Mouse (Mus musculus) CH12.LX (cell line): ENCODE measurements around the gene Ankrd66. TPM values are rescaled to one million over a fixed set of nuclear protein-coding genes. Genes with fewer than 3 reads are reported as not detected.

Experiments used
- DNase-seq: peaks from one replicate; pipeline ENCODE4 v3.0.0-alpha.2; 2013; ENCODE audit errors: extremely low read depth
- H3K27ac ChIP-seq: 2 replicates; pipeline ENCODE4 v1.5.1; 2012; ENCODE audit warnings: low read depth, mild to moderate bottlenecking, control low read depth, moderate library complexity; ENCODE audit not compliant: insufficient read depth
- H3K27me3 ChIP-seq: replicated peaks from 2 replicates; pipeline ENCODE3; 2012; ENCODE audit warnings: inconsistent platforms
- H3K36me3 ChIP-seq, 2 experiments: replicated peaks in 1 of 2; 2 replicates each; pipeline versions ENCODE3 to v1.6.1; 2012; ENCODE audit warnings: inconsistent platforms in 1 of 2, low read length in 1 of 2, mild to moderate bottlenecking in 1 of 2, mixed read lengths in 1 of 2, moderate library complexity in 1 of 2; ENCODE audit not compliant: control insufficient read depth in 1 of 2, insufficient read depth in 1 of 2
- H3K4me1 ChIP-seq, 2 experiments: 2 replicates each; pipeline ENCODE4 v1.6.1; 2012; ENCODE audit warnings: inconsistent platforms in 1 of 2, moderate library complexity in 1 of 2; ENCODE audit not compliant: insufficient read depth in 2 of 2, control insufficient read depth in 1 of 2
- H3K4me2 ChIP-seq: 2 replicates; pipeline ENCODE4 v1.6.1; 2012; ENCODE audit warnings: low read depth, mild to moderate bottlenecking, control low read depth; ENCODE audit not compliant: poor library complexity, insufficient read depth, severe bottlenecking
- H3K4me3 ChIP-seq, 3 experiments: fragments of 150-350 bp in 1 of 3; sonication (generic) in 1 of 3; replicated peaks in 1 of 3; 2 replicates each; pipeline versions ENCODE3 to v1.5.1; 2011 to 2012; ENCODE audit warnings: low read depth in 2 of 3, low read length in 2 of 3, mild to moderate bottlenecking in 2 of 3, moderate library complexity in 2 of 3, control low read depth in 1 of 3, improper control_type of control experiment in 1 of 3, inconsistent platforms in 1 of 3, mixed read lengths in 1 of 3; ENCODE audit not compliant: poor library complexity in 1 of 3
- H3K79me2 ChIP-seq: replicated peaks from 2 replicates; pipeline ENCODE4 v1.6.1; 2012; ENCODE audit warnings: mild to moderate bottlenecking, moderate library complexity; ENCODE audit not compliant: control insufficient read depth, poor library complexity, insufficient read depth, severe bottlenecking; ENCODE audit errors: extremely low read depth
- H3K9ac ChIP-seq: 2 replicates; pipeline ENCODE4 v1.6.1; 2012; ENCODE audit warnings: low read depth, mild to moderate bottlenecking, control low read depth, moderate library complexity; ENCODE audit not compliant: insufficient read depth
- H3K9me3 ChIP-seq: replicated peaks from 2 replicates; pipeline ENCODE3; 2012; ENCODE audit warnings: low read length, inconsistent platforms, mixed read lengths
- CHD2 ChIP-seq: IDR thresholded peaks from 2 replicates; pipeline ENCODE4 v1.6.1; 2011; ENCODE audit warnings: low read length, improper control_type of control experiment
- CTCF ChIP-seq, 2 experiments: IDR thresholded peaks in 1 of 2; conservative IDR thresholded peaks in 1 of 2; 2 replicates each; pipeline ENCODE4 v1.5.1; 2011 to 2012; ENCODE audit warnings: low read depth in 2 of 2, low read length in 2 of 2, improper control_type of control experiment in 1 of 2, inconsistent platforms in 1 of 2, mild to moderate bottlenecking in 1 of 2, moderate library complexity in 1 of 2
- ELF1 ChIP-seq: IDR thresholded peaks from 2 replicates; pipeline ENCODE4 v1.6.1; 2014; ENCODE audit warnings: low read depth, mild to moderate bottlenecking, inconsistent platforms, low read length, improper control_type of control experiment
- EP300 ChIP-seq: IDR thresholded peaks from 2 replicates; pipeline ENCODE4 v1.6.1; 2011; ENCODE audit warnings: low read length, improper control_type of control experiment
- HCFC1 ChIP-seq: IDR thresholded peaks from 2 replicates; pipeline ENCODE4 v1.6.1; 2012; ENCODE audit warnings: low read depth, mild to moderate bottlenecking, inconsistent platforms, low read length, improper control_type of control experiment
- JUN ChIP-seq: IDR thresholded peaks from 2 replicates; pipeline ENCODE4 v1.6.1; 2011; ENCODE audit warnings: low read depth, mild to moderate bottlenecking, low read length, improper control_type of control experiment, moderate library complexity; ENCODE audit not compliant: insufficient read depth
- JUND ChIP-seq: conservative IDR thresholded peaks from 2 replicates; pipeline ENCODE4 v1.6.1; 2011; ENCODE audit warnings: low read depth, low read length, improper control_type of control experiment
- KAT2A ChIP-seq: IDR thresholded peaks from 2 replicates; pipeline ENCODE4 v1.6.1; 2012; ENCODE audit warnings: low read length, improper control_type of control experiment, inconsistent platforms; ENCODE audit not compliant: insufficient replicate concordance
- MAFK ChIP-seq: IDR thresholded peaks from 2 replicates; pipeline ENCODE4 v1.6.1; 2011; ENCODE audit warnings: low read length, improper control_type of control experiment; ENCODE audit not compliant: insufficient replicate concordance
- MAX ChIP-seq: IDR thresholded peaks from 2 replicates; pipeline ENCODE4 v1.6.1; 2011; ENCODE audit warnings: low read length, improper control_type of control experiment
- MXI1 ChIP-seq: IDR thresholded peaks from 2 replicates; pipeline ENCODE4 v1.6.1; 2011; ENCODE audit warnings: mild to moderate bottlenecking, low read depth, low read length, improper control_type of control experiment
- NELFE ChIP-seq: IDR thresholded peaks from 2 replicates; pipeline ENCODE4 v1.6.1; 2011; ENCODE audit warnings: low read depth, low read length, improper control_type of control experiment
- NRF1 ChIP-seq: IDR thresholded peaks from 2 replicates; pipeline ENCODE4 v1.6.1; 2014; ENCODE audit warnings: low read depth, mild to moderate bottlenecking, inconsistent platforms, low read length, improper control_type of control experiment, moderate library complexity
- PAX5 ChIP-seq: IDR thresholded peaks from 2 replicates; pipeline ENCODE4 v1.6.1; 2012; ENCODE audit warnings: low read length, inconsistent platforms, mixed read lengths
- POLR2A ChIP-seq: IDR thresholded peaks from 2 replicates; pipeline ENCODE4 v1.6.1; 2011; ENCODE audit warnings: low read depth, mild to moderate bottlenecking, improper control_type of control experiment, low read length
- POLR2AphosphoS2 ChIP-seq: IDR thresholded peaks from 2 replicates; pipeline ENCODE4 v1.6.1; 2011; ENCODE audit warnings: low read depth, low read length, improper control_type of control experiment
- RAD21 ChIP-seq: IDR thresholded peaks from 2 replicates; pipeline ENCODE4 v1.6.1; 2011; ENCODE audit warnings: low read depth, mild to moderate bottlenecking, low read length, improper control_type of control experiment, moderate library complexity
- SIN3A ChIP-seq: IDR thresholded peaks from 2 replicates; pipeline ENCODE4 v1.6.1; 2012; ENCODE audit warnings: low read length, improper control_type of control experiment, inconsistent platforms
- SMC3 ChIP-seq: IDR thresholded peaks from 2 replicates; pipeline ENCODE4 v1.6.1; 2011; ENCODE audit warnings: low read depth, low read length, improper control_type of control experiment
- TBP ChIP-seq: conservative IDR thresholded peaks from 2 replicates; pipeline ENCODE4 v1.6.1; 2011; ENCODE audit warnings: low read depth, low read length, improper control_type of control experiment
- TCF12 ChIP-seq: IDR thresholded peaks from 2 replicates; pipeline ENCODE4 v1.6.1; 2014; ENCODE audit warnings: low read depth, mild to moderate bottlenecking, inconsistent platforms, low read length, improper control_type of control experiment
- USF1 ChIP-seq: IDR thresholded peaks from 2 replicates; pipeline ENCODE4 v1.6.1; 2014; ENCODE audit warnings: low read depth, mild to moderate bottlenecking, inconsistent platforms, low read length, improper control_type of control experiment
- USF2 ChIP-seq: conservative IDR thresholded peaks from 2 replicates; pipeline ENCODE4 v1.6.1; 2011; ENCODE audit warnings: low read depth, low read length, improper control_type of control experiment
- ZC3H11A ChIP-seq: IDR thresholded peaks from 2 replicates; pipeline ENCODE4 v1.6.1; 2012; ENCODE audit warnings: low read depth, mild to moderate bottlenecking, inconsistent platforms, low read length, improper control_type of control experiment
- ZMIZ1 ChIP-seq: IDR thresholded peaks from 2 replicates; pipeline ENCODE4 v1.6.1; 2012; ENCODE audit warnings: low read depth, mild to moderate bottlenecking, inconsistent platforms, low read length, improper control_type of control experiment
- dilution Hi-C: fragments of 300-500 bp; cut with MboI; formaldehyde crosslinking; loops from 2 replicates; pipeline ENCODE4 v1.14.3; 2020; ENCODE audit warnings: low sequenced_read_pairs; ENCODE audit not compliant: extremely low pct_unique_long_range_greater_than_20kb, extremely low pct_ligation_motif_present
- in situ Hi-C: fragments of 300-500 bp; cut with MboI; formaldehyde crosslinking; loops from 3 replicates; pipeline ENCODE4 v1.14.3; 2019; ENCODE audit warnings: low sequenced_read_pairs, low pct_ligation_motif_present, low pct_unique_long_range_greater_than_20kb, mixed read lengths
- polyA plus RNA-seq: library from polyadenylated mRNA; unstranded; fragments of >175 nt; gene quantifications from 2 replicates; pipeline ENCODE4 v1.2.1, GENCODE M21; 2012; ENCODE audit warnings: low read depth; ENCODE audit not compliant: insufficient read length
- total RNA-seq, 2 experiments: library from RNA; depleted of rRNA; stranded (reverse); fragments of 300-350 nt in 1 of 2; fragments of >200 nt in 1 of 2; gene quantifications; 2 replicates each; pipeline ENCODE4 v1.2.3; 2012 to 2014

Ankrd66 gene
- total and polyA plus RNA-seq, 3 experiments, result not detected

DNA sequence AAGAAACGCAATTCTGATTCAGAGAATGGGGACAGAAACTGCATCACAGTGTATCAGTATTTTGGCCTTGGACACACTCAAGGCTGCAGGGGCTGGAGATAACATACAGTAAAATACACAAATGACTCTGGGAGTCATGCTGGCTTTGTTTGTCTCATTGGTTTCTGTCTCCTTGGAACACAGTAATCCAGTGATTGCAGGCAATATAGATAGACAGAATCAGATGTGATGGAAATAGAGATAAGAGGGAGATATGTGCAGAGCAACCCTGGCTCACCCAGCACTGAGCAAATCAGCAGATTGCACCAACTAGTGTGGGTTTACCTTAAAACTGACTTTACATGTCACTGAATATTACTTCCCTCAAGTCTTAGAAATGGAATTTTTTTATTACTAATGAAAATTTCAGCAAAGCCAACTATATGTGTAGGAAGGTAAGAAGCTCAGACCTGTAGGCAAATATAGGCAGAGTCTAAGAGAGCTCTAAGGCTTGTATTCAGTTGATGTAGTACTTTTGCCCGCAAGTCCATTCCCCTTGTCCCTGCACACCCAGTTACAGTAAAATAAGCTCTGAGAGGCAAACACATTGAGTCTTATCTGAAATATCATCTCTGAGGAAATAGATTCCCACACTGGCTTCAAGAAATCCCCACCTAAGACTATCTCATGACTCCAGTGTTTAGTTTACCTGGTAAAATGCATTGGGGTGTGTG, 54.8 kb downstream of the Ankrd66 start:
- H3K4me3 ChIP-seq, result no peak overlapping the region
- TF ChIP-seq ZMIZ1, result no peak
- TF ChIP-seq ZC3H11A, result no peak
- TF ChIP-seq POLR2AphosphoS2, result no peak
- no peak for TF ChIP-seq CHD2
- no peak for TF ChIP-seq HCFC1
- no peak for TF ChIP-seq PAX5
- TF ChIP-seq CTCF (conservative IDR thresholded peaks at IDR 0.05 in 1 of 2, IDR thresholded peaks at IDR 0.05 in 1 of 2; ENCODE audit: low read depth in 2 of 2, low read length in 2 of 2), result no peak
- no peak for TF ChIP-seq SIN3A
- no peak for TF ChIP-seq MAX
- no peak for TF ChIP-seq KAT2A
- no peak for TF ChIP-seq TBP
- TF ChIP-seq NRF1, result no peak
- no peak for TF ChIP-seq MAFK
- TF ChIP-seq RAD21, result no peak
- TF ChIP-seq, all 38 proteins: peak for 0
- H3K27ac ChIP-seq, result no peak overlapping the region
- no peak for DNase-seq
- peaks cover 14% of the 10 kb centered on the region for H3K9me3 ChIP-seq
- H3K4me1 ChIP-seq, result no peaks in the 10 kb centered on the region
- H3K27me3 ChIP-seq, result no peaks in the 10 kb centered on the region
- H3K79me2 ChIP-seq, result no peaks in the 10 kb centered on the region
- in situ Hi-C loops, result no loop called here
- no peaks in the 10 kb centered on the region for H3K36me3 ChIP-seq
- dilution Hi-C loops, result no loop called here
- H3K4me2 ChIP-seq, result no peak overlapping the region
- no peak overlapping the region for H3K9ac ChIP-seq

GRCm38 (mm10) chr17:43485982-43486381, 57.5 kb downstream of the Ankrd66 start:
- in situ Hi-C loops, result no loop called here
- H3K4me2 ChIP-seq, result no peak overlapping the region
- no peak overlapping the region for H3K27ac ChIP-seq
- no peaks in the 10 kb centered on the region for H3K27me3 ChIP-seq
- dilution Hi-C loops, result no loop called here
- H3K9me3 ChIP-seq, result peaks cover 11% of the 10 kb centered on the region
- no peak overlapping the region for H3K9ac ChIP-seq
- no peaks in the 10 kb centered on the region for H3K79me2 ChIP-seq
- DNase-seq, result no peak
- no peak overlapping the region for H3K4me3 ChIP-seq
- H3K36me3 ChIP-seq, result no peaks in the 10 kb centered on the region
- TF ChIP-seq JUN (no peak), JUND (no peak), ELF1 (no peak), NELFE (no peak), ZC3H11A (no peak), MXI1 (no peak), TCF12 (no peak), USF1 (no peak), MAX (no peak), EP300 (no peak), POLR2A (no peak), USF2 (no peak), SMC3 (no peak)
- H3K4me1 ChIP-seq, result no peaks in the 10 kb centered on the region
